Mouse (Mus musculus) macrophage (primary cell): ENCODE measurements around the gene Ube2l3. TPM values are rescaled to one million over a fixed set of nuclear protein-coding genes. Genes with fewer than 3 reads are reported as not detected.
"Not testable (repeated sequence)": the region's sequence is repeated elsewhere in the genome, so short reads cannot be mapped to it uniquely, and the experiment has no call there.

Source experiments
- H3K27ac ChIP-seq: fragments of 350-480 bp; formaldehyde crosslinking; 2 replicates; pipeline ENCODE4 v1.9.0; 2021
- H3K36me3 ChIP-seq: fragments of 350-480 bp; formaldehyde crosslinking; 2 replicates; pipeline ENCODE4 v1.9.0; 2021; ENCODE audit errors: inconsistent target
- H3K4me3 ChIP-seq: fragments of 350-480 bp; formaldehyde crosslinking; 2 replicates; pipeline ENCODE4 v1.9.0; 2021; ENCODE audit errors: inconsistent target
- H3K79me2 ChIP-seq: fragments of 350-480 bp; formaldehyde crosslinking; 2 replicates; pipeline ENCODE4 v1.9.0; 2021; ENCODE audit errors: inconsistent target
- WGBS: methylation state at CpG from one replicate; pipeline ENCODE4 v1.1.7; 2026; ENCODE audit warnings: inconsistent platforms; ENCODE audit not compliant: missing documents; 5-methylcytosine and 5-hydroxymethylcytosine counted together
- polyA plus RNA-seq: library from polyadenylated mRNA; stranded (reverse); fragments of 250-400 nt; gene quantifications from 3 replicates; pipeline ENCODE4 v1.2.4, GENCODE M21; 2018; ENCODE audit warnings: inconsistent platforms
- total RNA-seq, 78 experiments: library from RNA; depleted of rRNA; stranded (reverse); fragments of 250-400 nt; gene quantifications; 1 replicate in 9 of 78; 2 replicates in 24 of 78; 3 replicates in 43 of 78; 4 replicates in 2 of 78; pipeline ENCODE4 v1.2.4; 2018; ENCODE audit warnings: inconsistent platforms in 56 of 78

Gene Ube2l3
- total RNA-seq (2018; cell fraction: chromatin; rRNA removed), result 10 to 100 TPM; 28.9 to 86.2 (median 49.7) TPM
- 100 to 1,000 TPM; 225 to 367 (median 264) TPM for total RNA-seq (2018; cell fraction: cytosol; rRNA removed)
- total RNA-seq (2018; cell fraction: nucleus; rRNA removed), result 10 to 100 TPM; 29.9 to 94.3 (median 69.2) TPM
- polyA plus RNA-seq, result 216 to 529 TPM (median 268 TPM) in 3 replicates

DNA sequence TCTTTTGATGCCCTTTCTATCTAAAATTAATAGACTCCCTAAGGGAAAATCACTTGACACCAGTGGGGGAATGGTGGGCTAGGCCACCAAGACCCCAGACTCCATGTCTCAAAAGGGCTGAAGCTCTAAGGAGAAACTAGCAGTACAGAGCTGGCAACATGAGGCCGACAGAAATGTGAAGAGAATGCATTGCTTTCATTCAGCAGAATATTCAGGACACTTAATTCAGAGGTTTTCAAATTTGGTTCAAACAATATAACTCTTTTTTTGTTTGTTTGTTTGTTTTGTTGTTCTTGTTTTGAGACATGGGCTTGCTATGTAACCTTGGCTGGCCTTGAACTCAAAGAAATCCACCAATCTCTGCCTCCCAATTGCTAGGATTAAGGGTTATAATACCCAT, at the start of gene Ube2l3:
Gene Ube2l3, minus strand, starts transcription at position 101 of the 400 bp plus-strand sequence.
- H3K4me3 ChIP-seq, result peak within 1 kb of the TSS; percentile 16; the same call in 1 of the 2 replicates
- no peaks in the 10 kb centered on the region for H3K36me3 ChIP-seq
- H3K79me2 ChIP-seq, result peaks cover 33% of the 10 kb centered on the region
- 78% methylated on average over 1 of the region's 1 CpGs for WGBS
- no peak within 1 kb of the TSS; the same call in 1 of the 2 replicates for H3K27ac ChIP-seq

- no peak overlapping the region for H3K27ac ChIP-seq
- 87% methylated on average over 3 of the region's 3 CpGs for WGBS
These were observed 49.1 kb upstream of the Ube2l3 start for GRCm38 (mm10) chr16:17251539-17251938.

DNA sequence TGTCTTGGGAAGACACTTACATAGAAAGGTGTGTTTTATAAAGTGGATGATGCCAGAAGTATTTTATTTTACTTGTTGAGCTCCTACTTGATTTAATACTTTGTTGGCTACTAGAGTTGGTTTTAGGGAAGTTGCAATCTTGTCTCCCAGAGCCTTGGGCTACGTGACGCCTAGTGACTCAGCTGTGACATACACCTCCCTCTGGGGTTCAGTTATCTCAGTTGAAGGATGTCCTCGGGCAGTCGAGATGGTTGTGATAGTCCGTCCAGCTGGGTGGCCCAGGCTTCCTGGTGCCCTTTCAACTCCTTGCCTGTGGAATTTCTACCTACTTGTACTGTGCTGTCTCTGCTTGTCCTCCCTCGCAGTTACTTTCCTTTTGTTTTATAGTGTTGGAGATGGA, 46.7 kb upstream of the Ube2l3 start:
- no peak overlapping the region for H3K27ac ChIP-seq
- H3K79me2 ChIP-seq, result peaks cover 16% of the 10 kb centered on the region; the same call in 1 of the 2 replicates
- no peaks in the 10 kb centered on the region for H3K36me3 ChIP-seq
- no peak overlapping the region for H3K4me3 ChIP-seq
- WGBS, result 15% methylated on average over 6 of the region's 6 CpGs

More at GRCm38 (mm10) chr16:17251539-17251938, 49.1 kb upstream of the Ube2l3 start:
- no peaks in the 10 kb centered on the region for H3K36me3 ChIP-seq
- H3K79me2 ChIP-seq, result peaks cover 13% of the 10 kb centered on the region; the same call in 1 of the 2 replicates
- H3K4me3 ChIP-seq, result no peak overlapping the region

DNA sequence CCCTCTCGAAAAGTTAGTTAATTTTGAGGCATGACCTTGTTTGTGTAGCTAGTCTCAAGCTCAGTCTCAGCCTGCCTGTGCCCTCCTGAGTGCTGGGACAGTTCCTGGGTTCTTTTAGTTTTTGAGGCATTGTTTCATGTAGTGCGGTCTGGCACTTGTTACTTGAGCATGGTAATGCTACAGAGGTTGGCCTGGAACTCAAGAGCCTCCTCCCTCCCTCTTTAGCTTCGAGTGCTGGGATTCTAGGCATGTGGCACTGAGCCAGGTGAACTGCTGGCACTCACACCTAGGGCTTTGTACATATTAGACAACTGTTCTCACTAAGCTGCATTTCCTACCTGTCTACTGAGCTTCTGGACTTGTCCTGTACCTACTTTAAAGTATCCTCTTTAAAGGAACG, 45.3 kb upstream of the Ube2l3 start:
- H3K4me3 ChIP-seq, result no peak overlapping the region
- H3K36me3 ChIP-seq, result no peaks in the 10 kb centered on the region
- WGBS, result 92% methylated on average over 4 of the region's 4 CpGs
- H3K79me2 ChIP-seq, result peaks cover 25% of the 10 kb centered on the region; the same call in 1 of the 2 replicates
- H3K27ac ChIP-seq, result no peak overlapping the region

- Histone ChIP-seq H3K27ac (no peak overlapping the region), H3K4me3 (no peak overlapping the region), H3K36me3 (no peaks in the 10 kb centered on the region), H3K79me2 (peaks cover 34% of the 10 kb centered on the region; the same call in 1 of the 2 replicates)
- WGBS, result 100% methylated on average over 1 of the region's 1 CpGs
These were observed 42.5 kb upstream of the Ube2l3 start for GRCm38 (mm10) chr16:17244996-17245395.

DNA sequence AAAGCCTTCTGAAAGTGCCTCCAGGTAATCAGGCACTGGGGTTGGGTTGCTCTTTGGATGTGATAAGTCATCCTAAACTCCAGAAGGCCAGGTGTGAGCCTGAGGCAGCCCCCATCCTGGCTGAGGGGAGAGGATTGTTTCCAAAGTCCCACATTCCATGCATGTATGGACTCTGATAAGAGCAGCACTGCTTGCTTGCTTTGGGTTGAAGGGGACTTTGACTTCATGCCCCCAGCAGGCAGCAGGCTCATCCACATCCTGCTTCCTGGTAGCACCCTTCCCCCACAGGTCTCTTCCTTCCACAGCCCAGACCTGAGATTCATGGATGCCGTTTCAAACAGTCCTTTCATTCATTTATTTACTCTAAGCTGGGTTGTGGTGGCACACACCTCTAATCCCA, 41.3 kb upstream of the Ube2l3 start:
- no peak overlapping the region for H3K27ac ChIP-seq
- WGBS, result 60% methylated on average over 1 of the region's 1 CpGs
- no peak overlapping the region for H3K4me3 ChIP-seq

GRCm38 (mm10) chr16:17239409-17239808, 37.0 kb upstream of the Ube2l3 start:
- no peaks in the 10 kb centered on the region for H3K36me3 ChIP-seq
- H3K27ac ChIP-seq, result no peak overlapping the region
- H3K4me3 ChIP-seq, result no peak overlapping the region
- H3K79me2 ChIP-seq, result peaks cover 80% of the 10 kb centered on the region
- 88% methylated on average over 2 of the region's 2 CpGs for WGBS

More for the DNA sequence above, 41.3 kb upstream of the Ube2l3 start:
- no peaks in the 10 kb centered on the region for H3K36me3 ChIP-seq
- peaks cover 42% of the 10 kb centered on the region; the same call in 1 of the 2 replicates for H3K79me2 ChIP-seq

DNA sequence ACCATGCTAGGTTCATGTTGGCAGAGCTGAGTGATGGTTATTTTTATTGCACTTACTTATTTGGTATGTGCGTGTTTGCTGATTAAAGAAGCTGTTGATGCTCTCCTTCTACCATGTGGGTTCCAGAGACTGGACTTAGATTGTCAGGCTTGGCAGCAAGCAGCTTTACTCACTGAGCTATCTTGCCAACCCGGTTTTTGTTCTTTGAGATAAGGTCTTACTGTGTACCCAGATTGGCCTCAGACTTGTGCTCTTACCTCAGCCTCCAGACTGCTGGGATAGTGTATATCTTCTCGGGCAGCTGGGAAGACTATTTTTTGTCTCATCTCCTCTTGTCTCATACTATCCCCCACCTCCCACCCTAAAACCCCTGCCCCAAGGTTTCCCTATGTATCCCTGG, 35.2 kb upstream of the Ube2l3 start:
- WGBS, result 93% methylated on average over 3 of the region's 3 CpGs
- Histone ChIP-seq H3K27ac (no peak overlapping the region), H3K4me3 (no peak overlapping the region)

DNA sequence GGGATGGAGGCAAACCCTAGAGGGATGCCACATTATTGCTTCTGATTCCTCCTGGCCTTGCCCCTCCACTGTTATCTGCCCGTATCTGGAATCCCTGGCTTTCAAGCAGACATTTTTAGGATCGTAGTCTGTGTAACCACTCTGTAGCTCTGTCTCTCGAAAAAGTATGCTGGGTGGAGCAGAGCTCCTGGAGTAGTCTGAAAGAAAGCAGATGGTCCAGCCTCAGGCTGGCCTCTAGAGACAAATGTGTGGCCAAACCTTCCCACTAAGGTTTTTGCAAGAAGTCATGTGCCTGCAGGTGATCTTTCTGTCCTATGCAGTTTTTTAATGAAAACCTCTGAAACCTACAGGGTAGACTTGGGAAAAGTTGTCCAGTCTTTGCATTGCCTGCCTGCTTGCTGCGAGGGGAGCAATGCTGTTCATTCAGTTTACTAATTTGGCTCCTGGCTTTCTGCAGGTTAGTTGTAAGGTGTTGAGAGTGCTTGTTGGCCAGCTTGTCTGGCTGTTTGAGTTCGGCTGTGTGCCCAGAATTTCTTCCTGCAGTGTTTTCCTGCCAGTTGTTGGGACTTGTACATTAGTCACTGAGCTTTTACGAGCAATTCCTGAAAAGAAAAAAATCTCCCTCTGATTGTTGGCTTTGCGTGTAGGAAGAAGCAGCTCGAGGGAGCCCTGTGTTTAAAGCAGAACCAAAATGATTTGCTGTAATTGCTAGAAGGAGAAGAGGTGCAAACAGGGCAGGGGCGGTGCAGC, 32.6 kb upstream of the Ube2l3 start:
- H3K4me3 ChIP-seq, result no peak overlapping the region
- peaks cover 61% of the 10 kb centered on the region for H3K79me2 ChIP-seq
- H3K36me3 ChIP-seq, result no peaks in the 10 kb centered on the region
- H3K27ac ChIP-seq, result no peak overlapping the region
- 82% methylated on average over 9 of the region's 9 CpGs for WGBS

More for the DNA sequence above, 35.2 kb upstream of the Ube2l3 start:
- Histone ChIP-seq H3K79me2 (peaks cover 76% of the 10 kb centered on the region), H3K36me3 (no peaks in the 10 kb centered on the region)

DNA sequence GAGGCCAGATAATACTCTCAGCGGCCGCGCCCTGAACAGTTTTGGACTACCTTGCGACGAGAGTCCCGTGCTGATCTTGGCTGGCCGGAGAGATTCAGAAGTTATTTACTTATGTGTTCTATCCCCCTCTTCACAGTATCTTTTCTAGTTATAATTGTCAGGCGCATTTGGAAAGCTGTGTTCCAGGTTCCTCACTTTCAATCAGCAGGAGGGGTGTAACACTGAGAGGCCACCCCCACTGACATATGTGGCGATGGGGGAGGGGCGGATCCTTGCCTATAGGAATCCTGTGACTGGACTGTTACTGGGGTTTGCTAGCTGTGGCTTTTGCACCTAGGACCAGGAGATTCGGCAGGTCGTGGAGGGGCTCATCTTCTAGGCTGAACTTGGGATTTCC, 32.0 kb upstream of the Ube2l3 start:
- peaks cover 55% of the 10 kb centered on the region for H3K79me2 ChIP-seq
- no peaks in the 10 kb centered on the region for H3K36me3 ChIP-seq
- WGBS, result 15% methylated on average over 12 of the region's 12 CpGs
- peak overlapping the region; percentile 64 for H3K4me3 ChIP-seq
- H3K27ac ChIP-seq, result no peak overlapping the region

DNA sequence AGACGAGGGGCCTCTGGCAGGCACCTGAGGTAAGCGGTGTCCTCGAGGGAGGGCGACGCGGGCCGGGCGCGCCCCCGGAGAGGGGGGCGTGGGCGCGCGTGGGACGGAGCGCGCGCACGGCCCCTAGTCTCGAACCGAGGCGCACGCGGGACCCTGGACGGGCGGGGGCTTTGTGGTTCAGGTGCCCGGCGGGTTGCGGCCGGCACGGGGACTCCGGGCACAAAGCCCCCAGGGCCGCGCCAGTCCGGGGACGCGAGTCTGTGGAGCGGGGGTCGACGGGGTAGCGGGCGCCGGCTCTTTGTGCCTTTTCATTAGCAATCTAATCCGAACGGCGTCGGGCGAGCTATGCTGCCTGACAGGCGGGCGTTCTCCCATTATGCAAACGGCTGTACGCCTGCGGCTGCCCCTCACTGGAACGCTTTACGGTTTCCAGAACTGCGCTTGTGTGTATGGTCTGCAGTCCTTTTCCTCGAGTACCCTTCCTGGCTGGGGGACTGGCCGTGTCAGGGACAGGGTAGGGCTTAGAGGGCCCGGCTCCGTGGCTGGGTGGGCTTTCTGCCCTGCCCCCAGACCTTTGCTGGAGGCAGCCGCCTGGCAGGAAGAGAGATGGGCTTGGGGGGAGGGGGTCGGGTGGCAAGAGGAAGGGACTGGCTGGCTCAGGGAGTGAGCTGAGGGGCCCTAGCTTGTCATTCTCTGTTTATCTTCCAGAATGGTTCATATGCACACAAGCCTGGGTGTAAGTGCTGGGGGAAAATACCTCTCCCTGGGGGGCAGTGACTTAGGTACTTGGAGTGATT, 31.5 kb upstream of the Ube2l3 start:
- under 1% methylated on average over 30 of the region's 62 CpGs for WGBS
- no peaks in the 10 kb centered on the region for H3K36me3 ChIP-seq
- no peak overlapping the region for H3K27ac ChIP-seq
- peaks cover 50% of the 10 kb centered on the region for H3K79me2 ChIP-seq
- peak overlapping the region; percentile 64 for H3K4me3 ChIP-seq

DNA sequence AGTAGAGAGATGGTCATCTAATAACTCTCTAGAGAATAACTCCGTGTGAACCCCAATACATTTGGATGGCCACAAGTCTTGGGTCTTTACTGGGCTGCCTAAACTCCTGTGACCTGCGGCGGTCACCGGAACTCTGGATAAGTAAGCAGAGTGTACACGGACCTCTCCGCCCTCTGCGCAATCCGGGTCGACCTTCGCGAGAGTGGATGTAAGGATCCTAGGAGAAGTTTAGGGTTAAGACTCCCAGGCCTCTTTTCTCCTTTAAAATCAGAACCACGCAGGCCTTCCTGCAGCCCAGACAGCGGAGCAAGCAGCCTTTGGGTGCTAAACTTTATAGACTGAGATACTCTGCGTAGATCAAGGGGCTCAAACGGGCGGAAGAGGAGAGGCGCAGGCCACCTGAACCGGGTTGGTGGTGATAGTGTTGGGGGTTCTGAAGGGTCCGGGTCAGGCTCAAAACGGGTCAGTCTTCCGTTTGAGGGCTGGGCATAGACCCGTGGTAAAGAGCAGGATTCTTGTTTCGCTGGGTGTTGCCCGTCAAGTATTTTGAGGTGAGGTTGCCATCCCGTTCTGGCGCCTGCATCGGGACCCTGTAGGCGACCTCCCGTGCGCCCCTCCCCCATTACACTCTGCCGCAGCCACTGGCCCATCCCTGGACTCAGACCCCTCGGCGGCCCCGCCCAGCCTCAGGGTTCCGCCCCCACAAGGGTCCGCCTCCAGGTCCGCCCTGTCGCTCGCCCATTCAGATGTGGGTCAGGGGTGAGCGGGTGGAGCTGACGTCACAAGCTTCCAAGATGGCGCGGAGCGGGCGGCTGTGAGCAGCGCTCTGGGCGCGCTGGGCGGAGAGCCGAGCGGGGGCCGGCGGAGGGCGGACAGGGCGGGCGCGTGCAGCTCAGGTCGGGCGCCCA, 30.6 kb upstream of the Ube2l3 start, which contains the start of gene Hic2:
Gene Hic2, plus strand, starts transcription at position 779 of the 908 bp plus-strand sequence.
- no peak within 1 kb of the TSS for H3K27ac ChIP-seq
- peak within 1 kb of the TSS; percentile 64 for H3K4me3 ChIP-seq
- WGBS, result 9% methylated on average over 55 of the region's 59 CpGs
- H3K36me3 ChIP-seq, result no peaks in the 10 kb centered on the region
- peaks cover 41% of the 10 kb centered on the region for H3K79me2 ChIP-seq

- H3K27ac ChIP-seq, H3K36me3 ChIP-seq, H3K4me3 ChIP-seq: not testable (repeated sequence)
- H3K79me2 ChIP-seq, result peaks cover 27% of the 10 kb centered on the region
- WGBS, result 100% methylated on average over 1 of the region's 2 CpGs
These were observed 29.1 kb upstream of the Ube2l3 start for GRCm38 (mm10) chr16:17231523-17231922.

GRCm38 (mm10) chr16:17226496-17226895, 24.0 kb upstream of the Ube2l3 start:
- no peaks in the 10 kb centered on the region for H3K79me2 ChIP-seq
- no peaks in the 10 kb centered on the region for H3K36me3 ChIP-seq
- no peak overlapping the region for H3K27ac ChIP-seq
- H3K4me3 ChIP-seq, result no peak overlapping the region
